Mouse (Mus musculus) embryonic fibroblast, embryonic 13.5 days (primary cell): Measurements from ENCODE around the gene Mlx.

Experiments used
- CTCF ChIP-seq: IDR thresholded peaks from 2 replicates; pipeline ENCODE4 v1.5.1; 2011; ENCODE audit warnings: mild to moderate bottlenecking, control low read depth, low read length, moderate library complexity, borderline replicate concordance; ENCODE audit not compliant: insufficient read depth
- POLR2A ChIP-seq: IDR thresholded peaks from 2 replicates; pipeline ENCODE4 v1.6.1; 2011; ENCODE audit warnings: low read depth, mild to moderate bottlenecking, control low read depth, low read length, moderate library complexity

GRCm38 (mm10) chr11:101130056-101130756 is 43.1 kb downstream of the Mlx start:
- TF ChIP-seq CTCF = no peak
- no peak for TF ChIP-seq POLR2A
